Mouse (Mus musculus): ENCODE data around the gene Apom.
A peak's percentile ranks its signal among the peaks of the same experiment; 100 is the strongest.

Apom gene

GRCm38 (mm10) chr17:35131500-35132173 is at the start of gene Apom:
Gene Apom, minus strand, starts transcription at chr17:35132050.
- no peak for DNase-seq

DNA sequence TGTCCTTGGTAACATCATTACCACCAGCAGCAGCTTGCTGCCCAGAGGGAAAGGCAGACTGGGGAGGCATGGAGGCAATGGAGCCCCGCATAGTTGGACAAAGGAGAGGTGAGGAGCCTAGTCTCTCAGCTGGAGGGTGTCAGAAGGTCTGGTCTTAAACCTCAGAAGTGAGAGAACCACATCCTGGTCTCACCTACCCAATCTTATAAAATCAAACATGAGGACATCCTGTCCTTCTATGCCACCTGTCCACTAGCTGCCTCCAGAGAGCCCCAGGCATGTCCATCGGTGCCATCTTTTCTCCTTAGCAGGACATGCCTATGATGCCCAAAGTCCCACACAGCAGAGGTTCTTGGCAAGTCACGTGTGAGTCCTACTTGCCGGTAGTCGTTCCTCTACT is 48.2 kb upstream of the Apom start:
- no peak for DNase-seq

DNA sequence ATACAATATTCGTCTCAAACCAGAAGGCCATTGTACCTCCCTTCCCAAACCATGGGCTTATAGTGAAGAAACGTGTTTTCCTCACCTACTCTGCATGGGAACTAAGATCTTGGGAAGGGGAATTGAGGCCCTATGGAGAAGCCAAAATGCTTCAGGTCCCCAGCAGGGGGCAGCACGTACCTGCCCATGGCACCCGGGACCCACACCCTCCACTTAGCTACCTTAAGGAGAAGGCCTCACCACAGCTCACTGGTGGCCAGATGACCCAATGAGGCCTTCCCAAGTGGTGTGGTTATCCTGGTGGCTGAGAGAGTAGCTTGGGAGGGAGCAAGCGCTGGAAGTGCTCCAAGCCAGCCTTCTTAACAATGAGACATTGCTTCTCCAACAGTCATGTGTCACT is 46.7 kb upstream of the Apom start:
- DNase-seq, result peak; percentile 55 to 67

- no peak for DNase-seq
Measured at GRCm38 (mm10) chr17:35175968-35176367, 44.1 kb upstream of the Apom start, which contains the start of gene Aif1. Gene Aif1, minus strand, starts transcription at chr17:35176068.

GRCm38 (mm10) chr17:35175382-35175781 is 43.5 kb upstream of the Apom start:
- no peak for DNase-seq

DNA sequence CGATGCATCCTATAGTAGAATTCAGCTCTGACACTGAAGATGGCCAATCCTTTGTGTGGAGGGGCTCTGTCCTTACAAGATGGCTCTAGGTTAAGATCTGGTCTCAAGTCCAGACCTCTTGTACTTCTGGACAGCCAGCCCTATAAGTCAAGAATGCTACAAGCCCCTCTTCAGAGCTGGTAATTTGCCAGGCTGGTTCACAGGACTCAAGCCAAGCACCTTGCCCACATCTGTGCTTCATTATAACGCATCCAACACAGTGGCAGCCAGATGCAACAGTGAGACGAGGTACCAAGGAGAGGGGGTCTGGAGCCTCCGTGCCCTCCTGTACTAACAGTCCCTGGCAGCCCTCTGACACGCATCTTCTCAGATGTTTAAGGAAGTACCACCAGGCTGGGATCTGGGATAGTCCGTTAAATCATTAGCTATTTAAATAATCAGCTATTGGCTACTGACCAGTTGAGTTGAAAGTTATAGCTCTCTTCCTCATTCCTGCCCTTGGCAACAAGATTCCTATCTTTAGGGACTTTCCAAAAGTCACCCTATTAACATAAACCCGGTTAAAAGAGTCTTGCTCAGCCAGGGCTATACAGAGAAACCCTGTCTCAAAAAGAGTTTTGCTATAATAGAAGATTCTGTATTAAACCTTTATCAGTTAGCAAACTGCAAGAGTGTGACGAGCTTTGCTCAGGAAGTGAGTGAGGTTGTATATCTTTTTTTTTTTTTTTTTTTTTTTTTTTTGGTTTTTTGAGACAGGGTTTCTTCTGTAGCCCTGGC is 42.5 kb upstream of the Apom start:
- DNase-seq, result no peak

- peak in 1 of 2 experiments; percentile 28 for DNase-seq
Measured at GRCm38 (mm10) chr17:35173329-35173728, 41.5 kb upstream of the Apom start.

DNA sequence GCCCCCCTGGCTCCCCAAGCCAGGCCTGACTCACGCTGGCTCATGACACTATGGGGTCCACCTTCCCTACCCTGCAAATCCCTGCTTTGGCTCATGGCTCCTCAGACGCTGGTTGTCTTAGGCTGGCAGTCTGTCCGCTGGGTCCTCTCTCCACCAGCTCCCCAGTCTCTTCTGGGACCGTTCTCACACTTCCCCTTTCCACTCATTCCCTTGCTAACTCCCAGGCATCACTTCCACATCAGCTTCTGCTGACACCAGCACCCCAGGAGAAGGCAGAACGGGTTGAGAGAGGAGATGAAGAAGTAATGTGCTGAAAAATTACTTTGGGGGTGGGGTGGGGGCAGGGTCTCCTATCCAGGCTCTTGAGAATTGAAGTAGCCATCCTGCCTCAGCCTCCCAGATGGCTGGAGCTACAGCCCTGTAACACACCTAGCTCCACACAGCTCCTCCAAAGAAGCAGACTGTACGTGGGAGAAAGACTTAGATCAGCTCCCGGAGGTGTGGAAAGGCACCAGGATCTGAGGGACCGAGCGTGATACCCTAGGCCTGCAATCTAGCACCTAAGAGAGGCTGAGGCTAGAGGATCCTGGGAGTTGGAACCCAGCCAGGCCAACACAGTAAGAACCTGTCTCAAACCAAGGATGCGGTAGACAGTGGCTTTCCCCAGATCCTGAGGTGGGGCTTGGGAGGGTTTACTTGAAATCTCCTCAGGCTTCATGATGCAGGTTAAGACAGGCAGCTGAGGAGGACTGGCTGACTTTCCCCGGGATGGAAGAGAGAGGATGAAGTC is 40.8 kb upstream of the Apom start:
- peak in 1 of 2 experiments; percentile 26 for DNase-seq

GRCm38 (mm10) chr17:35168541-35169207 is 36.8 kb upstream of the Apom start:
- peak in 1 of 2 experiments; percentile 15 for DNase-seq

DNA sequence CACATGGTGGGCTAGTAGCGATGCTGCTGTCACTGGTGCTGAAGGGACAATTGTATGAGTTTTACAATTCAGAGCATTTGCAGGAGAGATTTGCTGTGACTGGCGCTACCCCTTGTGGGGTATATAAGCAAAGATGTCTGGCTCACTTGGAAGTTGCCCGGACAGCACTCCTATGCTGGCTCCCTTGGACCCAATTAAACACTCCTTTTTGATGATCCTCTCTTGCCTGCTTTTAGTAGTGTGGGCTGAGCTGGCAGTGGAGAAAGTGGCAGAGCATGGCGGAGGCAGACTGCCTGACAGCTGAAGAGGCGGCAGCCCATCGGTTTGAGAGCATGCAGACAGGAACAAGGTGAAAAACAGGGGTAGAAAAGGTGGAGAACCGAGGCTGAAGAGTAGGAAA is 35.9 kb upstream of the Apom start:
- DNase-seq, result no peak

- peak in 1 of 2 experiments; percentile 66 for DNase-seq
Measured at GRCm38 (mm10) chr17:35166352-35167035, 34.6 kb upstream of the Apom start.

- DNase-seq, result no peak
Measured at GRCm38 (mm10) chr17:35165451-35166155, 33.8 kb upstream of the Apom start.

DNA sequence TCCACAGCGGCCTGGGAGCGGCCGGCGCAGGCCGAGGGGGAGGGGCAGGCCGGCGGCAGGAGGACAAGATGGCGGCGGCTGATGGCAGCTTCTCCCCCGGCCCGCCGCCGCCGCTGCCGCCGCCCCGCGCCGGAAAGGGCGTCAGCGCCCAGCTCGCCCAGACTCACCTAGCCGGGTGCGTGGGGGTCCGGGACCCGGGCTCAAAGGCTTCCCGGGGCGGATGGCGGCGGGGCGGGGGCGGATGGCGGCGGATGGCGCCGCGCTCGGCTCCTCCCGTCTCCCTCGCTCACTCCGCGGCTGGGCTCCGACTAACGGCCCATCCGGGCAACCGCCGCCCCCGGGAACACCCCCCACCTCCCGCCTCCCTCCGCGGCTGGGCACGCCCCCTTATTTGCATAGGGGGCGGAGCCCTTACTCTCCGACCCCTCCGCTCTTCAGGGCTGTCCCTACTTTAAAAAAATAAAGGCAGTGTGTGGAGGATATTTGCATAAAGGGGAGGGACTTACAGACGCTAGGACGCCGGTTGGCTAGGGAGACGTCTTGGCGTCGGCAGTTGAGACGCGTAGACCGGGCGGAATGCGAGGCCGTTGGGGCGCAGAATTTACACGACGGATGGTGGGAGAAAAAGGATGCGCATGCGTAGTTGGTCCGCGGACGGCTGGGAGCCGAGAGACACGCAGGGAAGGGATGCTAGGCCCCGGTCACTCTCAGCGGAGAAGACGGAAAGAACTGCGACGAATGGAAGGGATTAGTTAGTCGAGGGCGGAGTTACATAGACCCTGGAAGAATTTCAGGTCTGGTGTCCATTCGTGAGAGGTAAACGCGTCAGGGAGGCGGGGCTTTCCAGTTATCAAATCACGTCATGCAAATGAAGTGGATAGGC is 33.0 kb upstream of the Apom start, which contains the start of gene Prrc2a:
Gene Prrc2a, minus strand, starts transcription at position 330 of the 883 bp plus-strand sequence.
- DNase-seq, result peak; percentile 97 to 98

GRCm38 (mm10) chr17:35164218-35164567 is 32.3 kb upstream of the Apom start:
- DNase-seq, result peak; percentile 36 to 45

DNA sequence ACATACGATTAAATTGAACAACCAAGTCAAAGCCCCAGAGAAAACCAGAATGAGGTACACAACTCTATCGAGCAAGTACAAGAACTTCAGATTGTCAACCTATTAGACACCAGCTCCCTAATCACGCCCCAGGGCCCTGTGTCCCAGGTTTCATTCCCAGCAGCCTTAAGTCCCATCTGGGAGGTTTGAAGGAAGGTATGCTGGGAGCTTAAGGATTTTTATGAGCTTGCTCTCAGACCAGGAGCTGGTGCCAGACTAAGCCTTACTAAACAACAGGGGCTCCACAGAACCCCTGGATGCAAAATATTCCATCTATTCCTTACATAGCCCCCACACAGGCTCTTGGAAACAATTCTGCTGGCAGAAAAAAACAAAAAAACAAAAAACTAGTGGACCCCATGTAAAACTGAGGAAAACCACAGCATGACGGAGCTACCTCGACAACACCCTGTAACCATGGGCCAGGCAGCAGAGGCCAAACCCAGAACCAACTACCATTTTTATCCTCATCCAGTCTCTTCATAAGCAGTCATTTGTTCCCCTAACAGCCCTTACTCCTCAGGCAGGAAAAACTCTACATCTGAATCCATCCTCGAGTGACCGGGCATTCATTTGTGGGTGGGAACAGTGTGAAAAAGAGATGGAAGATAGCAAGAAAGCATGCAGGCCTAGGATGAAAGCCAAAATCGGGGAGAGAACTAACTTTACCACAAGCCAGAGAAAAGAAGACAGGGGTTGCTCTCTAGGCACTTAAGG is 31.7 kb upstream of the Apom start:
- no peak for DNase-seq

DNA sequence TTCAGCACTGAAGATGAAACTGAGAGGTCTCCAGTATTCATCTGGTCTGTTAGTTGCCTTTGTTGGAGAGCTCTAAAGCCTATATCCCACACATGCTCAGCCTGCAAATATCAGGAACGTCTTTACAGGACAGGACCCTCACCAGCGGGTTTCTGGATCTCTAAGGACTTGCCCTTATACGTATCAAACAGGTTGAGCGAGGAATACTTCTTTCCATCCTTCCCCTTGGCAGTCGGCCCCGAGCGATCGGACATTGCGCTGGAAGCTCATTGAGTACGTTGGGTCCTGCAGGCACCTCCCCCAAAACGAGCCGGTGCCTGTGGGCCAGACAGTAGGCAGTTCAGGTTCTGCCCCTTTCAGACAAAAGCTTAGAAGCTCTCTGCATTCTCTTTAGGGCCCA is 30.9 kb upstream of the Apom start:
- DNase-seq, result no peak

GRCm38 (mm10) chr17:35162121-35162520 is 30.3 kb upstream of the Apom start:
- DNase-seq, result no peak

DNA sequence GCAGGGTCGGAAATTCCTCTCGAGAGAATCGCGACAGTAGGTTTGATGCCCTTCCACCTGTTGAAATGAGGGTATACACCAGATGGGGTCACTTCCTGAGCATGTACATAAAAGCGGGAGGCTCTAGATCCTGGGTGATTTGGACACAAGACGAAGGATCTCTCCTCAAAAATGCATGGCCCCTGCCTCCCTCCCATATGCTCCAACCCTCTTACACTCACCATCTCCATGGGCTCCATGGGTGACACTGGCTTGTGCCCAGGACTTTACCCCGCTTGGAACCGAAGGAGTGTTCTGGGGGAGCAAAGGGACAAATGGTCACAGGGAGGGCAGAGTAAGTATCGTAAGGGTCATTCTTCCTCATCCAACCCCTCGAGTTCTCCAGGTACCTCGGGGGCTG is 29.6 kb upstream of the Apom start:
- DNase-seq, result no peak

GRCm38 (mm10) chr17:35159638-35160037 is 27.8 kb upstream of the Apom start:
- no peak for DNase-seq
